Mouse (Mus musculus) limb, embryonic 11.5 days (tissue): ENCODE data around the gene Ica1. TPM values are rescaled to one million over a fixed set of nuclear protein-coding genes. Genes with fewer than 3 reads are reported as not detected.

ENCODE experiments used
- ATAC-seq: fragments of 200-750 bp; cut with Nextera tagmentation; 2 replicates; pipeline ENCODE4 v1.8.0; 2017; ENCODE audit warnings: low read depth; ENCODE audit not compliant: insufficient number of reproducible peaks, low FRiP score, low TSS enrichment
- DNase-seq: peaks from one replicate; pipeline ENCODE4 v3.0.0-alpha.2; 2015; ENCODE audit warnings: low spot score
- H3K27ac ChIP-seq: fragments of 300-500 bp; sonication (generic); replicated peaks from 2 replicates; pipeline ENCODE4 v1.5.1; 2014; ENCODE audit warnings: low read depth, mild to moderate bottlenecking, low read length
- H3K27me3 ChIP-seq: fragments of 300-500 bp; sonication (generic); 2 replicates; pipeline ENCODE4 v1.6.1; 2014; ENCODE audit warnings: mild to moderate bottlenecking, low read length, mixed read lengths; ENCODE audit not compliant: control insufficient read depth, insufficient read depth
- H3K36me3 ChIP-seq: fragments of 300-500 bp; sonication (generic); 2 replicates; pipeline ENCODE4 v1.6.1; 2014; ENCODE audit warnings: mild to moderate bottlenecking, low read length, moderate library complexity, mixed read lengths; ENCODE audit not compliant: control insufficient read depth, insufficient read depth
- H3K4me1 ChIP-seq: fragments of 300-500 bp; sonication (generic); 2 replicates; pipeline ENCODE4 v1.6.1; 2014; ENCODE audit warnings: low read length, mixed read lengths; ENCODE audit not compliant: control insufficient read depth, insufficient read depth
- H3K4me2 ChIP-seq: fragments of 300-500 bp; sonication (generic); 2 replicates; pipeline ENCODE4 v1.6.1; 2014; ENCODE audit warnings: low read depth, mild to moderate bottlenecking, moderate library complexity; ENCODE audit not compliant: severe bottlenecking
- H3K4me3 ChIP-seq: fragments of 300-500 bp; sonication (generic); 2 replicates; pipeline ENCODE4 v1.5.1; 2014; ENCODE audit warnings: low read depth, low read length
- H3K9ac ChIP-seq: fragments of 300-500 bp; sonication (generic); 2 replicates; pipeline ENCODE4 v1.6.1; 2014; ENCODE audit warnings: mild to moderate bottlenecking, low read length
- H3K9me3 ChIP-seq: fragments of 300-500 bp; sonication (generic); 2 replicates; pipeline ENCODE4 v1.6.1; 2016; ENCODE audit warnings: low read length; ENCODE audit not compliant: control insufficient read depth
- WGBS: fragments of 180-500 bp; shearing (Covaris S2); extraction: QIAGEN DNeasy Blood & Tissue Kit; methylation state at CpG from one replicate; pipeline ENCODE4 v1.1.7; 2014; 5-methylcytosine and 5-hydroxymethylcytosine counted together
- polyA plus RNA-seq: library from polyadenylated mRNA; unstranded; fragments of >200 nt; fragmentation: Nextera tagmentation; extraction: Ambion mirVana; gene quantifications from 2 replicates; pipeline ENCODE4 v1.2.1, GENCODE M21; 2014

The Ica1 gene
- polyA plus RNA-seq, 1 experiment from 2014 or later = 17.5 TPM

GRCm38 (mm10) chr6:8639526-8639925 lies 138.8 kb downstream of the Ica1 start:
- H3K4me2 ChIP-seq = no peak overlapping the region
- DNase-seq (no peak), ATAC-seq (no peak)
- H3K4me1 ChIP-seq = no peaks in the 10 kb centered on the region
- whole genome bisulfite sequencing = 85% methylated on average over 2 of the region's 2 CpGs
- no peak overlapping the region for H3K4me3 ChIP-seq
- no peaks in the 10 kb centered on the region for H3K36me3 ChIP-seq
- no peak overlapping the region for H3K27ac ChIP-seq
- no peaks in the 10 kb centered on the region for H3K27me3 ChIP-seq
- H3K9me3 ChIP-seq = no peaks in the 10 kb centered on the region
- H3K9ac ChIP-seq = no peak overlapping the region

GRCm38 (mm10) chr6:8638899-8639298 lies 139.4 kb downstream of the Ica1 start:
- Histone ChIP-seq H3K27me3 (no peaks in the 10 kb centered on the region), H3K9me3 (no peaks in the 10 kb centered on the region), H3K4me1 (no peaks in the 10 kb centered on the region), H3K36me3 (no peaks in the 10 kb centered on the region), H3K9ac (no peak overlapping the region), H3K4me3 (no peak overlapping the region), H3K27ac (no peak overlapping the region), H3K4me2 (no peak overlapping the region)
- DNase-seq = no peak
- ATAC-seq = no peak
- 84% methylated on average over 4 of the region's 4 CpGs for WGBS

GRCm38 (mm10) chr6:8638122-8638521 lies 140.2 kb downstream of the Ica1 start:
- no peaks in the 10 kb centered on the region for H3K4me1 ChIP-seq
- no peak overlapping the region for H3K4me2 ChIP-seq
- H3K9ac ChIP-seq = no peak overlapping the region
- no peak overlapping the region for H3K4me3 ChIP-seq
- no peaks in the 10 kb centered on the region for H3K9me3 ChIP-seq
- no peak overlapping the region for H3K27ac ChIP-seq
- ATAC-seq (no peak), DNase-seq (no peak)
- no peaks in the 10 kb centered on the region for H3K36me3 ChIP-seq
- WGBS = 89% methylated on average over 4 of the region's 4 CpGs
- no peaks in the 10 kb centered on the region for H3K27me3 ChIP-seq

GRCm38 (mm10) chr6:8632701-8633100 lies 145.6 kb downstream of the Ica1 start:
- DNase-seq (no peak), ATAC-seq (no peak)
- no peak overlapping the region for H3K4me2 ChIP-seq
- no peaks in the 10 kb centered on the region for H3K4me1 ChIP-seq
- no peaks in the 10 kb centered on the region for H3K27me3 ChIP-seq
- H3K9me3 ChIP-seq = no peaks in the 10 kb centered on the region
- no peak overlapping the region for H3K27ac ChIP-seq
- H3K36me3 ChIP-seq = no peaks in the 10 kb centered on the region
- WGBS = 94% methylated on average over 4 of the region's 4 CpGs
- H3K4me3 ChIP-seq = no peak overlapping the region
- H3K9ac ChIP-seq = no peak overlapping the region

GRCm38 (mm10) chr6:8631986-8632632 lies 146.2 kb downstream of the Ica1 start:
- Histone ChIP-seq H3K36me3 (no peaks in the 10 kb centered on the region), H3K4me3 (no peak overlapping the region), H3K4me1 (no peaks in the 10 kb centered on the region), H3K27ac (no peak overlapping the region), H3K9ac (no peak overlapping the region), H3K4me2 (no peak overlapping the region), H3K27me3 (no peaks in the 10 kb centered on the region), H3K9me3 (no peaks in the 10 kb centered on the region)
- DNase-seq (no peak), ATAC-seq (no peak)
- 48% methylated on average over 5 of the region's 5 CpGs for WGBS

GRCm38 (mm10) chr6:8631362-8631761 lies 146.9 kb downstream of the Ica1 start:
- Histone ChIP-seq H3K4me1 (no peaks in the 10 kb centered on the region), H3K9me3 (no peaks in the 10 kb centered on the region), H3K36me3 (no peaks in the 10 kb centered on the region), H3K9ac (no peak overlapping the region), H3K27ac (no peak overlapping the region), H3K4me3 (no peak overlapping the region), H3K4me2 (no peak overlapping the region), H3K27me3 (no peaks in the 10 kb centered on the region)
- 82% methylated on average over 8 of the region's 8 CpGs for WGBS
- no peak for ATAC-seq
- DNase-seq = no peak

GRCm38 (mm10) chr6:8630531-8630930 lies 147.8 kb downstream of the Ica1 start:
- ATAC-seq (no peak), DNase-seq (no peak)
- Histone ChIP-seq H3K27me3 (no peaks in the 10 kb centered on the region), H3K9me3 (no peaks in the 10 kb centered on the region), H3K4me2 (no peak overlapping the region), H3K27ac (no peak overlapping the region), H3K4me1 (no peaks in the 10 kb centered on the region), H3K36me3 (no peaks in the 10 kb centered on the region), H3K9ac (no peak overlapping the region), H3K4me3 (no peak overlapping the region)
- 84% methylated on average over 7 of the region's 7 CpGs for WGBS

- no peaks in the 10 kb centered on the region for H3K27me3 ChIP-seq
Measured at GRCm38 (mm10) chr6:8628715-8629267, 149.5 kb downstream of the Ica1 start.

GRCm38 (mm10) chr6:8628226-8628625 lies 150.1 kb downstream of the Ica1 start:
- DNase-seq (no peak), ATAC-seq (no peak)
- Histone ChIP-seq H3K9me3 (no peaks in the 10 kb centered on the region), H3K27ac (no peak overlapping the region), H3K4me3 (no peak overlapping the region), H3K36me3 (no peaks in the 10 kb centered on the region), H3K4me2 (no peak overlapping the region), H3K4me1 (no peaks in the 10 kb centered on the region), H3K27me3 (no peaks in the 10 kb centered on the region), H3K9ac (no peak overlapping the region)
- 90% methylated on average over 8 of the region's 8 CpGs for WGBS

More at GRCm38 (mm10) chr6:8628715-8629267, 149.5 kb downstream of the Ica1 start:
- no peak overlapping the region for H3K9ac ChIP-seq
- H3K4me2 ChIP-seq = no peak overlapping the region
- no peak overlapping the region for H3K27ac ChIP-seq
- H3K9me3 ChIP-seq = no peaks in the 10 kb centered on the region
- H3K4me1 ChIP-seq = no peaks in the 10 kb centered on the region
- no peak overlapping the region for H3K4me3 ChIP-seq
- H3K36me3 ChIP-seq = no peaks in the 10 kb centered on the region
- 90% methylated on average over 7 of the region's 7 CpGs for WGBS
- no peak for DNase-seq
- no peak for ATAC-seq
